Mouse (Mus musculus): ENCODE measurements at regions not wholly inside any gene's neighbourhood (a gene's known extent, or its start where the extent isn't known, plus 50 kb on each side); places are given as distances from the start of the nearest gene placed in this dataset.

- no peak for ATAC-seq (replicated peaks; ENCODE audit: low FRiP score, low TSS enrichment, poor library complexity, severe bottlenecking)
Observed at GRCm38 (mm10) chr12:112331061-112331460, 158.2 kb upstream of the A530016L24Rik start.

- ATAC-seq (replicated peaks; ENCODE audit: low FRiP score, low TSS enrichment, poor library complexity, severe bottlenecking) = no peak
Observed at GRCm38 (mm10) chr12:112333125-112334079, 155.8 kb upstream of the A530016L24Rik start.

GRCm38 (mm10) chr12:112334106-112334855 is 155.0 kb upstream of the A530016L24Rik start:
- ATAC-seq (replicated peaks; ENCODE audit: low FRiP score, low TSS enrichment, poor library complexity, severe bottlenecking) = no peak

- no peak for ATAC-seq (replicated peaks; ENCODE audit: low FRiP score, low TSS enrichment, poor library complexity, severe bottlenecking)
Observed at GRCm38 (mm10) chr12:112335641-112336040, 153.6 kb upstream of the A530016L24Rik start.

- no peak for ATAC-seq (replicated peaks; ENCODE audit: low FRiP score, low TSS enrichment, poor library complexity, severe bottlenecking)
Observed at GRCm38 (mm10) chr12:112336691-112337295, 152.5 kb upstream of the A530016L24Rik start.

- ATAC-seq (replicated peaks; ENCODE audit: low FRiP score, low TSS enrichment, poor library complexity, severe bottlenecking) = no peak
Observed at GRCm38 (mm10) chr12:112337443-112337842, 151.8 kb upstream of the A530016L24Rik start.

GRCm38 (mm10) chr12:112338976-112339375 is 150.3 kb upstream of the A530016L24Rik start:
- ATAC-seq (replicated peaks; ENCODE audit: low FRiP score, low TSS enrichment, poor library complexity, severe bottlenecking) = no peak

- ATAC-seq (replicated peaks; ENCODE audit: low FRiP score, low TSS enrichment, poor library complexity, severe bottlenecking) = no peak
Observed at GRCm38 (mm10) chr12:112339481-112340179, 149.6 kb upstream of the A530016L24Rik start.

GRCm38 (mm10) chr12:112340248-112340647 is 149.0 kb upstream of the A530016L24Rik start:
- ATAC-seq (replicated peaks; ENCODE audit: low FRiP score, low TSS enrichment, poor library complexity, severe bottlenecking) = no peak

GRCm38 (mm10) chr12:112341726-112342469 is 147.3 kb upstream of the A530016L24Rik start:
- ATAC-seq (replicated peaks; ENCODE audit: low FRiP score, low TSS enrichment, poor library complexity, severe bottlenecking) = no peak

GRCm38 (mm10) chr12:112343064-112343463 is 146.2 kb upstream of the A530016L24Rik start:
- no peak for ATAC-seq (replicated peaks; ENCODE audit: low FRiP score, low TSS enrichment, poor library complexity, severe bottlenecking)

- ATAC-seq (replicated peaks; ENCODE audit: low FRiP score, low TSS enrichment, poor library complexity, severe bottlenecking) = no peak
Observed at GRCm38 (mm10) chr12:112344285-112344684, 145.0 kb upstream of the A530016L24Rik start.

- no peak for ATAC-seq (replicated peaks; ENCODE audit: low FRiP score, low TSS enrichment, poor library complexity, severe bottlenecking)
Observed at GRCm38 (mm10) chr12:112345797-112346196, 143.5 kb upstream of the A530016L24Rik start.

GRCm38 (mm10) chr12:112348116-112348515 is 141.1 kb upstream of the A530016L24Rik start:
- no peak for ATAC-seq (replicated peaks; ENCODE audit: low FRiP score, low TSS enrichment, poor library complexity, severe bottlenecking)

- no peak for ATAC-seq (replicated peaks; ENCODE audit: low FRiP score, low TSS enrichment, poor library complexity, severe bottlenecking)
Observed at GRCm38 (mm10) chr12:112349676-112350318, 139.5 kb upstream of the A530016L24Rik start.

- ATAC-seq (replicated peaks; ENCODE audit: low FRiP score, low TSS enrichment, poor library complexity, severe bottlenecking) = no peak
Observed at GRCm38 (mm10) chr12:112350733-112351132, 138.5 kb upstream of the A530016L24Rik start.

GRCm38 (mm10) chr12:112363349-112363748 is 125.9 kb upstream of the A530016L24Rik start:
- no peak for ATAC-seq (replicated peaks; ENCODE audit: low FRiP score, low TSS enrichment, poor library complexity, severe bottlenecking)

- ATAC-seq (replicated peaks; ENCODE audit: low FRiP score, low TSS enrichment, poor library complexity, severe bottlenecking) = no peak
Observed at GRCm38 (mm10) chr12:112367221-112367620, 122.0 kb upstream of the A530016L24Rik start.

Measured in megakaryocyte-erythroid progenitor cell, adult 5-6 weeks (primary cell).